Mouse (Mus musculus) myocyte (in vitro differentiated cells): ENCODE measurements at regions not wholly inside any gene's neighbourhood (a gene's known extent, or its start where the extent isn't known, plus 50 kb on each side); places are given as distances from the start of the nearest gene placed in this dataset.

Experiments used
- H3K27me3 ChIP-seq: one replicate; pipeline ENCODE4 v1.6.1; 2011; ENCODE audit not compliant: control insufficient read depth, insufficient read depth, insufficient read length
- H3K36me3 ChIP-seq: one replicate; pipeline ENCODE4 v1.6.1; 2011; ENCODE audit not compliant: control insufficient read depth, insufficient read depth
- H3K4me2 ChIP-seq: one replicate; pipeline ENCODE4 v1.6.1; 2011; ENCODE audit warnings: low read depth, control low read depth
- H3K4me3 ChIP-seq: one replicate; pipeline ENCODE4 v1.5.1; 2011; ENCODE audit warnings: mild to moderate bottlenecking, control low read depth, moderate library complexity
- H3K79me2 ChIP-seq: one replicate; pipeline ENCODE4 v1.6.1; 2011; ENCODE audit not compliant: control insufficient read depth, insufficient read depth
- H3ac ChIP-seq: one replicate; pipeline ENCODE4 v1.6.1; 2011; ENCODE audit not compliant: control insufficient read depth, insufficient read length
- CEBPB ChIP-seq: IDR thresholded peaks from 2 replicates; pipeline ENCODE4 v1.6.1; 2011; ENCODE audit warnings: mild to moderate bottlenecking, moderate library complexity; ENCODE audit not compliant: poor library complexity, insufficient read depth, severe bottlenecking
- E2F4 ChIP-seq: IDR thresholded peaks from one replicate; pipeline ENCODE4 v1.6.1; 2011; ENCODE audit warnings: mild to moderate bottlenecking, control low read depth, moderate library complexity; ENCODE audit not compliant: insufficient read depth
- MAX ChIP-seq: IDR thresholded peaks from one replicate; pipeline ENCODE4 v1.6.1; 2011; ENCODE audit warnings: low read depth, mild to moderate bottlenecking, control low read depth
- MYOD1 ChIP-seq, 3 experiments: IDR thresholded peaks; one replicate each; pipeline ENCODE4 v1.6.1; 2011; ENCODE audit warnings: control low read depth in 2 of 3, low read depth in 2 of 3, mild to moderate bottlenecking in 2 of 3, moderate library complexity in 1 of 3; ENCODE audit not compliant: insufficient read length in 2 of 3, control insufficient read depth in 1 of 3
- MYOG ChIP-seq, 3 experiments: IDR thresholded peaks; one replicate each; pipeline ENCODE4 v1.6.1; 2011; ENCODE audit warnings: control low read depth in 2 of 3, low read depth in 2 of 3, mild to moderate bottlenecking in 2 of 3; ENCODE audit not compliant: insufficient read length in 2 of 3, control insufficient read depth in 1 of 3, insufficient read depth in 1 of 3
- POLR2A ChIP-seq: IDR thresholded peaks from one replicate; pipeline ENCODE4 v1.6.1; 2011; ENCODE audit warnings: low read depth, mild to moderate bottlenecking, control low read depth, moderate library complexity; ENCODE audit not compliant: insufficient read length
- POLR2AphosphoS2 ChIP-seq: IDR thresholded peaks from one replicate; pipeline ENCODE4 v1.6.1; 2011; ENCODE audit warnings: low read depth, control low read depth; ENCODE audit not compliant: insufficient read length
- REST ChIP-seq: IDR thresholded peaks from one replicate; pipeline ENCODE4 v1.6.1; 2011; ENCODE audit warnings: mild to moderate bottlenecking, control low read depth, moderate library complexity; ENCODE audit not compliant: insufficient read depth, insufficient read length
- SRF ChIP-seq: IDR thresholded peaks from one replicate; pipeline ENCODE4 v1.6.1; 2011; ENCODE audit warnings: low read depth; ENCODE audit not compliant: control insufficient read depth, insufficient read length
- TCF12 ChIP-seq: IDR thresholded peaks from one replicate; pipeline ENCODE4 v1.6.1; 2011; ENCODE audit warnings: mild to moderate bottlenecking, control low read depth; ENCODE audit not compliant: poor library complexity, insufficient read depth, severe bottlenecking
- TCF3 ChIP-seq: IDR thresholded peaks from one replicate; pipeline ENCODE4 v1.6.1; 2011; ENCODE audit warnings: low read depth, control low read depth; ENCODE audit not compliant: insufficient read length
- USF1 ChIP-seq: IDR thresholded peaks from one replicate; pipeline ENCODE4 v1.6.1; 2011; ENCODE audit warnings: low read depth, mild to moderate bottlenecking, control low read depth, moderate library complexity

DNA sequence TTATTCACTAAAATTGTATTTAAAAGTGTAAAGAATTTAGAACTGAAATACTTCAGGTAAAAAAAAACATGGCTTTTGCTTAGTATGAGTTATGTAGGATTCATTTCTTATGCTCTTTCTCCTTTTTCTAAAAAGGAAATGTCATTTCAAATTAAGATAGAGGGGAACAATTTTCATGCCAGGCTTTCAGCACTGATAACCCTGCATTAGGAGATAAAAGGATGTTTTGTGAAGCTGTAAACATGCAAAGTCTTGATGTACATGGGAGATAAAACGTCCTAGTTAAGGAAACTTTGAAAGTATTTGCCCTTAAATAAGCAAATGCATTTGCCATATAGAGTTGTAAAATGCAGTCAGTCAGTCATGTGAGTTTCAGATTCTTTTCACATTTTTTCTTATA, 1923.7 kb downstream of the Hace1 start:
- no peak overlapping the region for H3K4me3 ChIP-seq
- H3ac ChIP-seq: no peak overlapping the region
- H3K36me3 ChIP-seq: no peaks in the 10 kb centered on the region
- no peaks in the 10 kb centered on the region for H3K79me2 ChIP-seq
- no peaks in the 10 kb centered on the region for H3K27me3 ChIP-seq
- TF ChIP-seq E2F4 (no peak), TCF12 (no peak), USF1 (no peak), REST (no peak), MYOD1 (IDR thresholded peaks at IDR 0.05; ENCODE audit: control insufficient read depth in 1 of 3, insufficient read length in 2 of 3, low read depth in 2 of 3) (no peak), SRF (no peak), MAX (no peak), MYOG (IDR thresholded peaks at IDR 0.05; ENCODE audit: control insufficient read depth in 1 of 3, insufficient read depth in 1 of 3, insufficient read length in 2 of 3, low read depth in 2 of 3) (no peak), CEBPB (no peak), POLR2A (no peak), TCF3 (no peak), POLR2AphosphoS2 (no peak)
- H3K4me2 ChIP-seq: no peak overlapping the region

DNA sequence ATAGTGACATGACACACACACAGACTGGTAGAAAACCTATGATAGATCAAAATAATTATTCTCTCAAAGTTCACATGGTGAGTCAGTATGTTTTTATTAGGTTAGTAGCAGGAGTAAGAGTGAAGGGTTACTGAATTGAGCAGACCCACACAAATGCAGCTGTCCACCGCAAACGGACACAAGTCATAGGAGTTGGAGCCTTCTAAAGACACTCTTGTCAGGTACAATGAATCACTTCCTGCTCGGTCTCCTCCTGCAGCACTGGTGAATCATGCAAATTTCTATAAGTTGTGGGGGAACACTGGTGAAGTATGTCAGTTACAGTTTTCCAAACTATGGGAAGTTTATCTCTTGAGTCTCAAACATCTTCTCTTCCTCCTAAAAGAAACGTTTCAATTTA, 1931.6 kb downstream of the Hace1 start:
- no peak overlapping the region for H3ac ChIP-seq
- no peaks in the 10 kb centered on the region for H3K79me2 ChIP-seq
- no peak overlapping the region for H3K4me3 ChIP-seq
- H3K36me3 ChIP-seq: no peaks in the 10 kb centered on the region
- H3K4me2 ChIP-seq: peak overlapping the region; percentile 49
- no peaks in the 10 kb centered on the region for H3K27me3 ChIP-seq
- TF ChIP-seq CEBPB: no peak
- TF ChIP-seq REST: no peak
- TF ChIP-seq MYOD1 (IDR thresholded peaks at IDR 0.05; ENCODE audit: control insufficient read depth in 1 of 3, insufficient read length in 2 of 3, low read depth in 2 of 3): peak in 2 of 3 experiments; percentile 66 to 83
- no peak for TF ChIP-seq USF1
- no peak for TF ChIP-seq TCF3
- TF ChIP-seq TCF12: no peak
- no peak for TF ChIP-seq POLR2AphosphoS2
- no peak for TF ChIP-seq E2F4

DNA sequence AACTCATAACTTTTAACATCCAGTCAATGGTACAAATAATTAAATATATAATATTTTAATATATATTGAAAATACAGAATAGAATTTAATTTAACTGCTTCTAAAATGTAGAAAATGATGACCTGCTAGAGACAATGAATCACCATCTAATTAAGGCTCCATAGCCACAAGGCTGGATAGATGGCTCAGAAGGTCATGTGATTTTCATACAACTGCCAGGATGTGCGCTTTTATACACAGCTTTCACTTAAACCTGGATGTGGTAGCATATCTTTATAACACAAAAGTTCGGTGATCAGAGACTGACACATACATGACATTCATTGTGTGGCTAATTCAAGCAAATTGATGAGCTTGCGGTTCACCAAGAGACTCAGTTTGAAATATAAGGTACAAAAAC, 1932.2 kb downstream of the Hace1 start:
- no peak overlapping the region for H3K4me2 ChIP-seq
- H3K4me3 ChIP-seq: no peak overlapping the region
- H3K36me3 ChIP-seq: no peaks in the 10 kb centered on the region
- TF ChIP-seq MYOD1 (IDR thresholded peaks at IDR 0.05; ENCODE audit: control insufficient read depth in 1 of 3, insufficient read length in 2 of 3, low read depth in 2 of 3): no peak
- peak; percentile 59 for TF ChIP-seq USF1
- H3ac ChIP-seq: no peak overlapping the region
- H3K79me2 ChIP-seq: no peaks in the 10 kb centered on the region
- H3K27me3 ChIP-seq: no peaks in the 10 kb centered on the region

DNA sequence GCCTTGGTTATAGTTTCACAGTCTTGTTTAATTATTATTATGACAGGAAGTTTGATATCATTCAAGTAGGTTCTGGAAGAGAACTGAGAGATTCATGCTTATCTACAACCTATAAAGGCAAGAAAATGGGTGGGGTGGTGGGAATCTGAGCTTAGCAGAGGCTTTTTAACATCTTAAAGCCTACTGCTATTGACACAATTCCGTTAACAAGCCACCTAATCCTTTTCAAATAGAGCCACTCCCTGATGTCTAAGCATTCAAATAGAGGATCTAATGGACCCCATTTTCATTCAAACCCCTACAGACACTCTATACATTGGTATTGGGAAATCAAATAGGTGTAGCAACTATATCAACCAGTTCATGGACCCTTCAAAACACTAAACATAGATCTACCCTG, 1940.2 kb downstream of the Hace1 start:
- H3K27me3 ChIP-seq: no peaks in the 10 kb centered on the region
- no peak for TF ChIP-seq E2F4
- TF ChIP-seq REST: no peak
- no peak for TF ChIP-seq MYOD1 (IDR thresholded peaks at IDR 0.05; ENCODE audit: control insufficient read depth in 1 of 3, insufficient read length in 2 of 3, low read depth in 2 of 3)
- no peak for TF ChIP-seq TCF3
- TF ChIP-seq TCF12: no peak
- no peak for TF ChIP-seq CEBPB
- no peak for TF ChIP-seq POLR2A
- no peak for TF ChIP-seq POLR2AphosphoS2
- TF ChIP-seq USF1: no peak
- no peak for TF ChIP-seq SRF
- TF ChIP-seq MYOG (IDR thresholded peaks at IDR 0.05; ENCODE audit: control insufficient read depth in 1 of 3, insufficient read depth in 1 of 3, insufficient read length in 2 of 3, low read depth in 2 of 3): no peak
- TF ChIP-seq MAX: no peak
- H3K4me2 ChIP-seq: no peak overlapping the region
- no peaks in the 10 kb centered on the region for H3K79me2 ChIP-seq
- no peaks in the 10 kb centered on the region for H3K36me3 ChIP-seq
- no peak overlapping the region for H3ac ChIP-seq
- no peak overlapping the region for H3K4me3 ChIP-seq

DNA sequence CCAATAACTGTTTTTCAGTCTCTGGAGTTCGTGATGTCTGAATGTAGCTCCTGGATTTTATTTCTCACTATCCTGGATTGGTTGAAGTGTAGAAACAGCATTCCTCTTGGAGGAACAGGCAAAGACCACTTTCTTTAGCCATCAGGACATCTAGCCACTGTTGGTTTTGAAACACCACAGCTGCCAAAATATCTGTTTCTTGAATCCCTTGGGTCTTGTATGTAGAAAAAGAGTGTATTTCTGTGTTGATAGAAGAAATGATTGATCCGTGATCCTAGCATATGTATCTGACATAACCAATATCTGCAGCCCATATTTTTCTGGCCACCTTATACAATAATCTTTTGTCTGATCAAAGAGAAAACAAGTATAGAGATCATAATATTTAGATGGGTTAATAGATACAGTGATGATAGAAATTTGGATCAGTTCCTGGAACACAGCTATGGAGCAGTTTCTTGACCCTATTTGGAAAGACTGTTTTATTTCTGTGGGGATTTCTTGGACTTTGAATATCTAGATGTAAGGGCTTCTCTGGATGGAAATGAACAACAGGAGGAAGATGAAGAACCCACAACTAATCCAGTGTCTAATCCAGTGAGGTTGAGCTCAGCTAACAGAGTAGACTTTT, 1988.9 kb downstream of the Hace1 start:
- no peaks in the 10 kb centered on the region for H3K27me3 ChIP-seq
- H3K36me3 ChIP-seq: no peaks in the 10 kb centered on the region
- H3K4me3 ChIP-seq: no peak overlapping the region
- TF ChIP-seq POLR2A: no peak
- no peak for TF ChIP-seq MAX
- no peak for TF ChIP-seq REST
- no peak for TF ChIP-seq TCF12
- TF ChIP-seq MYOD1 (IDR thresholded peaks at IDR 0.05; ENCODE audit: control insufficient read depth in 1 of 3, insufficient read length in 2 of 3, low read depth in 2 of 3): no peak
- TF ChIP-seq SRF: no peak
- no peak for TF ChIP-seq CEBPB
- no peak for TF ChIP-seq MYOG (IDR thresholded peaks at IDR 0.05; ENCODE audit: control insufficient read depth in 1 of 3, insufficient read depth in 1 of 3, insufficient read length in 2 of 3, low read depth in 2 of 3)
- TF ChIP-seq E2F4: no peak
- TF ChIP-seq USF1: no peak
- TF ChIP-seq POLR2AphosphoS2: no peak
- TF ChIP-seq TCF3: no peak
- H3K79me2 ChIP-seq: no peaks in the 10 kb centered on the region
- H3K4me2 ChIP-seq: no peak overlapping the region
- H3ac ChIP-seq: no peak overlapping the region
